In genomic region chr6:97568538-97568937, GRCm38 (mm10) we compare ENCODE assay signal across 24 mouse cellular contexts. TPM values are rescaled to one million over a fixed set of nuclear protein-coding genes. Genes with fewer than 3 reads are reported as not detected.
DNase-seq lines count a peak whose midpoint lies in the region; ATAC-seq lines count a peak whose summit lies in the region.
"Had no signal": no experiment of that assay in that cellular context is flagged by ENCODE, and none has a peak within 500 bp of the region (broad histone marks: within the 10 kb centered on the region; RNA-seq: fewer than 3 reads in every experiment).

No protein-coding gene starts in this region.

- intact Hi-C loops in heart, postnatal 36 days (cut with DNase I) = no loop called here

- H3K27ac ChIP-seq in heart, embryonic 15.5 days = no peak overlapping the region
- no peak overlapping the region for H3K27ac ChIP-seq in hindbrain, embryonic 10.5 days
- H3K27ac ChIP-seq: hindbrain, embryonic 15.5 days; layer of hippocampus, adult 2 months; midbrain, embryonic 10.5 days; neural tube, embryonic 13.5 days had no signal

- peak; percentile 80 for DNase-seq in heart, adult 11 months
- no peak for DNase-seq in heart, postnatal 36 days
- DNase-seq in heart, adult 9 months (ENCODE audit: low spot score in 2 of 2) = no peak
- peak; percentile 10 to 32 for DNase-seq in layer of hippocampus, adult 18-20 months (ENCODE audit: low spot score in 2 of 2)
- DNase-seq in layer of hippocampus, adult 9-11 months = no peak
- DNase-seq in hindbrain, embryonic 10.5 days (ENCODE audit: low spot score) = no peak
- DNase-seq: adrenal gland, postnatal 25 days; cerebellum, adult 9-10 months; forebrain, postnatal 0 days; gastrocnemius, postnatal 14 days; kidney, adult 2 months; layer of hippocampus, postnatal 36 days; lung, postnatal 4 days; right cerebral cortex, adult 18-20 months; right cerebral cortex, postnatal 4 days; thymus, adult 2 months had no signal

- no peak overlapping the region for H3K4me2 ChIP-seq in heart, embryonic 15.5 days
- H3K4me2 ChIP-seq: hindbrain, embryonic 15.5 days; neural tube, embryonic 13.5 days had no signal

- no peaks in the 10 kb centered on the region for H3K27me3 ChIP-seq in heart, embryonic 15.5 days
- no peaks in the 10 kb centered on the region for H3K27me3 ChIP-seq in hindbrain, embryonic 10.5 days (ENCODE audit: insufficient read depth, poor library complexity, severe bottlenecking)
- H3K27me3 ChIP-seq: hindbrain, embryonic 15.5 days; neural tube, embryonic 13.5 days had no signal

- no peaks in the 10 kb centered on the region for H3K9me3 ChIP-seq in heart, embryonic 15.5 days (replicated peaks)
- no peaks in the 10 kb centered on the region for H3K9me3 ChIP-seq in hindbrain, embryonic 10.5 days
- H3K9me3 ChIP-seq: hindbrain, embryonic 15.5 days; midbrain, embryonic 10.5 days; neural tube, embryonic 13.5 days had no signal

- H3K36me3 ChIP-seq in heart, embryonic 15.5 days = no peaks in the 10 kb centered on the region
- no peaks in the 10 kb centered on the region for H3K36me3 ChIP-seq in hindbrain, embryonic 10.5 days
- H3K36me3 ChIP-seq: hindbrain, embryonic 15.5 days; midbrain, embryonic 10.5 days; neural tube, embryonic 13.5 days had no signal

- no peak overlapping the region for H3K4me3 ChIP-seq in heart, embryonic 15.5 days
- H3K4me3 ChIP-seq in hindbrain, embryonic 10.5 days = no peak overlapping the region
- H3K4me3 ChIP-seq: hindbrain, embryonic 15.5 days; layer of hippocampus, adult 2 months; midbrain, embryonic 10.5 days; myocyte; neural tube, embryonic 13.5 days had no signal

- peak; percentile 62 for ATAC-seq in heart, embryonic 15.5 days (replicated peaks; ENCODE audit: insufficient number of reproducible peaks, insufficient read depth, low FRiP score, low read depth)
- ATAC-seq: CD4-positive, CD25-positive, alpha-beta regulatory T cell, adult 4 months; forebrain, postnatal 0 days; midbrain, embryonic 16.5 days had no signal

- 18% methylated on average over 6 of the region's 6 CpGs for WGBS in heart, embryonic 15.5 days
- WGBS in hindbrain, embryonic 10.5 days = 69% methylated on average over 6 of the region's 6 CpGs

- no peaks in the 10 kb centered on the region for H3K4me1 ChIP-seq in heart, embryonic 15.5 days (replicated peaks)
- peaks cover 34% of the 10 kb centered on the region for H3K4me1 ChIP-seq in hindbrain, embryonic 10.5 days (replicated peaks)

- no peak overlapping the region for H3K9ac ChIP-seq in heart, embryonic 15.5 days
- H3K9ac ChIP-seq: forebrain, postnatal 0 days; hindbrain, embryonic 15.5 days; neural tube, embryonic 13.5 days had no signal

RNA-seq across cellular contexts. Expression of gene Frmd4b, which starts 48.8 kb away (rescaled TPM):
- 10 to 100 TPM; 16.2 to 19.7 TPM for total RNA-seq in heart, postnatal 36 days (2021)
- 12.1 and 13.8 TPM in 2 replicates for polyA plus RNA-seq in heart, embryonic 15.5 days (2015; fragmentation: Nextera tagmentation; extraction: Ambion mirVana)
- 10 to 100 TPM; 24.1 to 25.2 TPM for total RNA-seq in layer of hippocampus, adult 18-20 months (2021)
- 30.6 and 41.9 TPM in 2 replicates for polyA plus RNA-seq in hindbrain, embryonic 10.5 days (2016; fragmentation: Nextera tagmentation; extraction: Ambion mirVana)

Comparison
In these comparisons a context has a peak if more than half of its experiments do, and no peak if none do; other contexts are left out.
1. DNase-seq: peak in heart, adult 11 months (single experiment) and layer of hippocampus, adult 18-20 months (2 of 2); none in heart, postnatal 36 days (0 of 2), heart, adult 9 months (0 of 2), layer of hippocampus, adult 9-11 months (single experiment) and hindbrain, embryonic 10.5 days (single experiment).